Mouse (Mus musculus) testis, adult 2 months (tissue): ENCODE measurements around the gene Cfap20.

ENCODE experiments used
- CTCF ChIP-seq: fragments of 200-500 bp; IDR thresholded peaks from 2 replicates; pipeline ENCODE4 v1.5.1; 2012; ENCODE audit warnings: low read depth, mild to moderate bottlenecking, inconsistent platforms, low read length, moderate library complexity; ENCODE audit not compliant: control insufficient read depth, insufficient read depth, insufficient replicate concordance
- POLR2A ChIP-seq: fragments of 200-500 bp; IDR thresholded peaks from 2 replicates; pipeline ENCODE4 v1.6.1; 2012; ENCODE audit warnings: low read depth, mild to moderate bottlenecking, inconsistent platforms, low read length, moderate library complexity; ENCODE audit not compliant: control insufficient read depth

DNA sequence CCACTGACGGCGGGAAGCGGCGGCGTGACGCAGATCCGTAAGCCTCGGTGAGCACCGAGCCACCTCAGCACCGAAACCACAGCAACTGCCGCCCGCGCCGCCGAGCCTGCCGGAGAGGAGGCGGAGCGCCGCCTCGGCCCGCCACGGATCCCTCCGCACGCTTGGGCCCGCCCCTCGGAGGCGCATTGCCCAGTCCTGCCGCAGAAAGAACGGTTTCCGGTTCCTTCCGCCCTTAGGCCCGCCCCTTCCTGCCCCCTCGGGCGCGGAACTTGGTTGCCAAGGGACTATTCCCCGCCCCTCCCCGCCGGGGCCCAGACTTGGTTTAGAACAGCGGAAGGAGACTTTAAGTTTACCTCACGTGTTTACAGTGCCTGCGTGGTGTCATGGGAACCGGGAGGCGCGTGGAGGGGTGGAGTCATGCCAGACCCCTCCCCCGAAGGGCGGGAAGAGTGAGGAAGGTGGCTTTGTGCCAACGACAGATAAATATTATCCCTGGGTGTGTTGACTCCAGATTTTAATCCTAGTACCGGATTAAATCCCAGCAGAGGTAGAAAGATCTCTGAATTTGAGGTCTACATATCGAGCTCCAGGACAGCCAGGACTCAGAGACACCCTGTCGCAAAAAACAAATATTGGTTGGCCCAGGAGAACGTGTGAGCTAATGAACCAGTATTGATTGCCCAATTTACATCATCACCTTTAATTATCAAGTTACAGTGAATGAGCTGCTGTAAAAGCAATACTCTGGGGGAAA is at the start of gene Cfap20:
- TF ChIP-seq POLR2A (peak; percentile 84), CTCF (no peak)
